Mouse (Mus musculus) kidney, adult 8-10 months (tissue): ENCODE results near the gene 9330161L09Rik.

Source experiments
- DNase-seq, 2 experiments: peaks; one replicate each; pipeline ENCODE4 v3.0.0; 2022

Gene 9330161L09Rik

DNA sequence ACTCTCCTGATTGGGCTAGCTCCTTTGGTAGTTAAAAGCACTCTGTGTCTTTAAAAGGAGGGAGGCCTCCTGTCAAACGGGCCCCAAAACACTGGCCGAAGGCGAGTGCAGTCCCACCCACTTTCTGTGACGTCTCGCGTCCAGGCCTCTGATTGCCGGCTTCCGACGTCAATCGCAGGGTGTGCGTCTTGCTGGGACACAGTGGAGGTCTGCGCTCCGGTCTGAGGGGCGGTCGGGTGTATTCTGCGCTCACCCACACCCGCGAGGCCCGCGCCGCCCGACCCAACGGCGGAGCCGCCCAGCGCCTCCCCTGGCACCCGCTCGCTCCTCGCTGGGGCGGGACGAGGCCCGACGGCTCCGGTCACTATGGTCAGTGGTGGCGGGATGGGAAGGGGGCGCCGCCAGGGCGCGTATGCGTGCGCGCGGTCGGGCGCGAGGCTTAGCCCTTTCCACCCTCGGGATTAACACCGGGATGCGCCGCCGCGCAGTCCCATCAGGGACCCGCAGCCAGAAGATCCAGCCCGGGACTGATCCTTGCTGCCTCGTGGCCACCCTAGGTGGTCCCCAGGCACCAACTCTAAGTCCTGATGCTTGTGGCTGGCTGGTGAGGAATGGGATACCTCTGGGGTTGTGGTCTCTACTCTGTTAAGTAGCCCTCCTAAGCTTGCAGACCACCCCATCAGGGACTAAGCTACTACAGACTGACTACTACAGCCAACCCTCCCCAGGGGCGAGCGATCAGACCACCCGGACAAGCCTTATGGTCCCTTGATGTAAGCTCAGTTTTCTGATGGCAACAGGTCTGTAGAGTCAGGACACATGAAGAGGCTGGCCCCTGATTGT, 18.9 kb downstream of the 9330161L09Rik start, which contains the start of gene Otub2:
Gene Otub2, plus strand, starts transcription at position 178 of the 843 bp plus-strand sequence.
- DNase-seq: peak; percentile 97

DNA sequence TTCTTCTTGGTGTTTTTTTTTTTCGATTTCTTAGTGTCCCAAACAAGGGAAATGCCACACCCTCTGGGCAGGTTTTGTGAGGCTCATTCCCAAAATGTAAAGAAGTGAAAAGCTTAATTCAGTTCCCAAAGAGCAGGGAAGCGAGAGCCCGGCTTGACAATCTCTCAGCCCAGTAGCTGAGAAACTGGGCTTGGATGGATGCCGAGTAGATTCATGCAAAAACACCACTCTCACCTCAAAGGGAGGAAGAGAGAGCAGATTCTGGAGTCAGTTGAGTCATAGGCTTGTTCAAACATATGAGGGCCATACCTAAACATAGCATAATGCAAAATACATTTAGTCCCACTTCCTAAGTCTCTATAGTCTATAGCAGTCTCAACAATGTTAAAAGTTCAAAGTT, 27.4 kb downstream of the 9330161L09Rik start:
- DNase-seq: no peak

DNA sequence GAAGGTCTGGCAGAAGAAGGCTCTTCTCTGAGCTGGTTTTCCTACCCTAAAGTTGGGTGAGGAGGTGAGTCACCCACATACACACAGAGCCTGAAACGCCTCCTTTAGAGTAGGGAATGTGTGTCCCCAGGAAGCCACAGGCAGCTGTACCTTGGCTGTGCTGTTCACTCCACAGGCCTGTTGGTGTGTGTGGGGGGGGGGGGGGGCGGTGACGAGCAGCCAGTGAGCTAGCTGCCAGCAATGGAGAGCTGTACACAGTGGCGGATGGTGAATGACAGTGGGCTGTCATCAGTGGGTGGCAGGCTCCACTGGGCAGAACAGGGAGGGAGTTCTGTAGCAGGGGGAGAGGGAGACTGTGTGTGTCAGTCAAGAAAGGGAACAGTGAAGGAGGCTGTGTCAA, 30.8 kb downstream of the 9330161L09Rik start:
- DNase-seq: no peak

DNA sequence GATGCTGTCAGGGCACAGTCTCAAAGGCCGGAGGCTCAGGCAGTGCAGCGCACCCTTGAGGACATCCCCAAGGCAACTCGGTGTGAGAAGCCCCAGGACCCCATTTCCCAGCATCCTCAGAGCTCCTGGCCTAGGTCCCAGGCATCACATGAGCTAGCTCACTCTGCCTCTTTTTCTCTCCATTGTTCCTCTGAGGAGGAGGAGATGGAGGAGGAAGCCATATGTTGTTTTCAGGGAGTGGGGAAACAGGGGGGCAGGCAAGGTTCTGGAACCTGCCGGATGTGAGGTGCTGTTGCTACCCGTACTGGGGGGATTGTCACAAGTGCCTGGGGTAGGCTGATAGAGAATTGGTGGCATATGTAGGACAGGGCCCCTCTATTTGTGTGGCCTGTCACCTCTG, 31.5 kb downstream of the 9330161L09Rik start:
- no peak for DNase-seq

DNA sequence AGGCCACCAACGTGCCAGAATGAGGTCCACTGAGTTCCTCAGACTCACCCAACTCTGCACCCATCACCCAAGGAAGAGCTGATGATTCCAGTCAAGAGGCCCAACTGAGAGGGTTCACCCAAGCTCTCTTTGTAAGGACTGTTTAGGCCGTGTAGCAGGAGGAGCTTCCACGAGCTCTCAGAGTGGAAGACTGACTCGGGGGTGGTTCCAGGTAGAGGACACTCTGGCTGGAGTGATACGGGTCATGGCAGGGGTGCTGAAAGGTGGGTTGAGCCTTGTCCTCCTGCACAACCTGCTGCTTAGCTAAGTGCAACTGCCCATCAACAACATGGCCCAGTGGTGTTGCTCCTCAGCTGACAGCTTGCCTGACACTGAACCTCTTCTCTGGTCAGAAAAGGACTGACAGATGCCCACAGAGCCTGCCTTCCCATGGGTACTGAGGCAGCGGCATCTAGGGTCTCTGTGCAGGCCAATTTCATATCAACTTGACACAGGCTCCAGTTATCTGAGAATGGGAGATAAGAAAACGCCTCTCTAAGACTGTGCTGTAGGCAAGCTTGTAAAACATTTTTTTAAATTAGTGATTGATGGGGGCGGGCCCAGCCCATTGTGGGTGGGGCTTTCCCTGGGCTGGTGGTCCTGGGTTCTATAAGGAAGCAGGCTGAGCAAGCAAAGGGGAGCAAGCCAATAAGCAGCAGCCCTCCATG, 33.9 kb downstream of the 9330161L09Rik start:
- no peak for DNase-seq

DNA sequence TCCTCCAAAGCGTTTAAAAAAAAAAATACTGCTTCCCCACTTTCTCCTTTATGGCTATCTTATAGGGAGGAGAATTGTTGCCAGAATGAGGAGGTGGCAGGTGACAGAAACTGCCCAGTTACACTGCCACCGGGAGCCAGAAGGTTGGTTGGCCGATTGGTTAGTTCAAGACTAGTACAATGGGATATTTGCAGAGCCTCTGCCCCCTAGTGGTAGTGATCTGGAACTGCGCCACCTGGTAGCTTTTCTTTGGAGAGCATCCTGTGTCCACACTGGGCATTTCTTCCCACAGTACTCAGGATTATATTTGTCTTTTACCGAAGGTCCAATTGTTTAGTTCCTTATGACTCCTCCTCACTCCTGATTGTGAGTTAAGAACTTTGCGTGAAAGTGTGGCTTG, 35.9 kb downstream of the 9330161L09Rik start:
- DNase-seq: peak; percentile 28 to 67

DNA sequence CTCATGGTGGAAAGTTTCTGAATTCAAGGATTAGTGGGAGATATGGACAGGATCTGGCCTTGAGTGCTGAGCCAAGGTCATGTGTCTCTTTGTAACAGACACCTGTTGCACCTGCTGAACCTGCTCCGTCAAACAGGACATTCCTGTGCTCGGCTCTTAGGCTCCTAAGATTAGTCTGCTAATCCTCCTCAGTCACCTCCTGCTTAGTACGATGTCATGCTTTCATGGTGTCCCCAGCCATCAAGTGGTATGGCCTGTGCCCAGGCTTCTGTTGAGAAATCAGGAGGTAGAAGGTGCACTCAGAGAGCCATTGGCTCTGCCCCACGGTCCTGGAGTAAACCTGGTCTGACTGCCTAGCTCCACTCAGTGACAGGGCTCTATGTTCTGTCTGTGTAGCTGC, 36.8 kb downstream of the 9330161L09Rik start:
- DNase-seq: no peak

DNA sequence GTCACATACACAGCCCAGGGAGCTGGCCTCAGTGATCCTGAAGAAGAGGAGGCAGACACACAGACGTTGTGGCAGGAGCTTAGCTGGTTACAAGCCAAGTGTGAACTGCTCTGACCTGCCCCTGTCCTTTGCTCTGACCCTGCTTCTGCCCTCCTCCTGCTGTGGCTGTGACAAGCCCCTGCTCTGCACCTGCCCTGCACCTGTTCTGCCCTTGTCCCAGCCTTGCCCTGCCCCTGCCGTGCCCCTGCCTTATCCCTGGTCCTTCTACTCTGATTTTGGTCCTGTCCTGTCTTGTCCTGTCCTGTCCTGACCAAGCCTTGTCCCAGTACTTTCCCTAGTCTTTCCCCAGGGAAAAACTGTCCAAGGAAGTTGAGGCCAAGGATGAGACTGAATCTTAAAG, 38.8 kb downstream of the 9330161L09Rik start:
- DNase-seq: no peak

DNA sequence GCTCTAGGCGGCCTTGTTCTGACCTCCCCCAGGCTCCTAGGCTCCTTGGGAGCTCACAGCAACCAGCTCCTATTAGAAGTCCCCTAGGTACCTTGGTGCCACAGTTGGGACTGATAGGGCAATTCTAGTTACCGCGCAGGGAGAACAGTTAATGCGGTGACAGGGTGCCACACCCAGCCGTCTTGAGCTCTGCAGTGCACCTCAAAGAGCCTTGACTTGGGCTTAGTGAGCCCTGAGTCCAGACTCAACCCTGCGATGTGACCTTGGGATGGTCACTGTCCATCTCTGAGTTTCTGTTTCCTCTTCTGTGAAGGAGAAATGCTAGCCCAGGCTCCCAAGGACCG, 39.3 kb downstream of the 9330161L09Rik start:
- no peak for DNase-seq

DNA sequence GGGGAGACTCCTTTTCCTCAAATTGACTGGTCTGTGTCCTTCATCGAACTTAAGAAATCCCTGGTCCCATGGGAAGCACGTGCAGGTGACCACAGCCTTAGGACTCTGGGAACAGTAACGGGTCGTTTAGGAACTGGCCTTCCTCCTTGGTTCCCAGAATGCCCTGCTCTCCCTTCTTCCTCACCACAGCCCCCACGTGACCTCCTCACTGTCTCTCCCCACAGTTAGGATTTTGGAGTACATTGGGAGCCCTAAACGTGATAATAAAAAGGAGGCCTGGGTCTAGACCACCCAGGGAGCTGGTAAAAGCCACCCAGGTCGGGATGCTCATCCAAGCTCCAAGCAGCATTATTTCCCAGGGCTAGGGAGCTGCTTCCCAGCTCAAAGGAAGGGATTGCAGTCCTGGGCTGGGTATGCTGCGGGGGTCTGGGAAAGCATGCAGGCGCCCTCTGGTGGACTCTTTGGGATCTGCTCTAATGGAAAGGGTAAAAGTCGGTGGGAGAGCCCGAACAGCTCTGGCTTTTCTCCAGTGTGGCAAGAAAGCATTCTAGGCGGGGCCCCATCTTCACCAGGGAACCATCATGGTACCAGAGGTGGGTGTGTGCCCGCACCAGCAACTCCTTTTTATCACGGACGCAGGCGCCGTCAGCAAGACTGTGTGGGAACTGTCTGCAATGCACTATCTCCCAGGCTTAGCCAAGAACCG, 39.8 kb downstream of the 9330161L09Rik start:
- DNase-seq: peak in 1 of 2 experiments; percentile 71

DNA sequence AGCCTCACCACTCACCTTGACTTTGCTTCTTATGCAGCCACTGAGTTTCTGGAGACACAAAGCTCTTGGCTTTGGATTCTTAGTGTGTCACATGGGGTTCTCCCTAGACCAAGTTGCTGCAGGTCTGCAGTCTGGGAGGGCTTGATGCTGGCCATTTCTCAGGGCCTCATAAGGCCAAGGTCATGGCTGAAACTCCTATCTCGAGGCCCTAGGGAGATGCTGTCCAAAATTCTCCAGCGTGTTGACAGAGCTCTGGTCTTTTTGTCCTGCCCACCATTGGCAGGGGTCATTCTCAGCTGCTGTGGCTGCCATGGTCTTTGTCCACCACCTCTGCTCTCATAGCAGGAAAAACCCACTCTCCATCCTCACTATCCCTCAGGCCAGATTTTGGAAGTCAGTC, 40.4 kb downstream of the 9330161L09Rik start:
- no peak for DNase-seq

DNA sequence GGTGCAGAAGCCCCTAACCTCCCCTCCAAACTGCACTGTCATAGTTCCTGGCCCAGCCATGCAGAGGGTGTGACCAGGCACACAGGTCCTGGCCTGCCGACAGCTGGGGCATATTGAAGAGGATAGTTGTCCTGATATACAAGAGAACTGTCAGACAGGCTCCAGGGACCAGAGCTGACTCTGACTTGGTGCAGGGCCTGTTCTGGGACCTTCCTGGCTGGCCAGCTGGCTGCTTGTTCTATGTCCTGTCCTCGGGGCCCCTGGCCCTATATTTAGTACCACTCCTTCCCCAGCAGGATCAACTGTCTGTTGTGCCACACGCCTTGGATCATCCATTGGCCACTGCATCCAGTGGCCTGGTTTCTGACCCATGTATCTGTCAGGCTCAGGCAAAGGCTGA, 45.3 kb downstream of the 9330161L09Rik start:
- DNase-seq: no peak

DNA sequence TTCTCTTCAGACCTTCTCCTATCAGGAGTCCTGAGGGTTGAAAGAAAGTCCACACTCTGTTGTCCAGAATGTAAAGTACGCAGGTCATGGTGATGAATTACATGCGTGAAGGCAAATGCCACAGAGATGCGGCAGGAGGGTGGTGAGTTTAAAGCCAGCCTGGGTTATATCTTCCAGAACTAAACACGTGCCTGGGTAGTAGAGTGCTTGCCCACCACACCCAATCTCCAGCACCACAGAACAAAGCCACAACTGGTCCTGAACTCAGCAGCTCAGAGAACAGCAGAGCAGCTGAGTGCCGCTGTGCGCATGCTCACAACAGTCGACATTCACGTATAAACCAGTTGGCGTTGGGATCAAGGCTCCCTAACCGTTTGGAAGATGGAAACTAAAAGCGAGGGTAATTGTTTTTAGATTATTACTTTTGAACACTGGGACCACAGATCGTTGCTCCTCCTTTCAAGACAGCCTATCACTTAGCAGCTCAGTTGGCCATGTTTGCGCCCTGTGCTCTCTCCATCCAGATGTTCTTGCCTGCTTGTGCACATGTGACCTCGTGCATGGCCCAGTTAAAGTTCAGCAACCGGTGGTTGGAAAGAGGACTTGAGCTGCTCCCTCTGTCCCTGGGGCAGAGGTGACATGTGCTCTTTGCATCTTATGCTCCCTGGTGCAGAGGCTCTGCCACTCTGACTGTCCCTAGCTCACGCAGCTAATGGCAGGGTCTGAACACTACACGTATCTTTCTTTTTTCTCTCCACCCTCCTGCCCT, 45.9 kb downstream of the 9330161L09Rik start:
- DNase-seq: no peak

DNA sequence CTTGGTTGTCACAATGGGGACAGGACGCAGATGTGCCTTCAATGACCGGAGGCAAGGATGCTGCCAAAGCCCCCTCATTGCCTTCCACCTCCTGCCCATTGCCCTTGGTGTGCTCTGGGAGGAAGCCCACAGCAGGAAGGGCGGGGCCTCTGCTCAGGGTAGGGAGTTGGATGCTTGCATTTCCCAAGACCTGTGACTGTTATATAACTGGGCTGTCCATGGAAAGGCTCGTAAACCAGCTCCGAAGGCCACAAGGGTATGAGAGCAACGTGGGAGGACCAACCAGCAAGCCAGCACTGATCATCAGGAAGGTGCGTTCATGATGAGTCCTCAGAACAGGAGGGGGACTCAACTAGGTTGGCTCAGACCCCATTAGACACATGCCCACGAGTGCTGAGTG, 46.8 kb downstream of the 9330161L09Rik start:
- no peak for DNase-seq

DNA sequence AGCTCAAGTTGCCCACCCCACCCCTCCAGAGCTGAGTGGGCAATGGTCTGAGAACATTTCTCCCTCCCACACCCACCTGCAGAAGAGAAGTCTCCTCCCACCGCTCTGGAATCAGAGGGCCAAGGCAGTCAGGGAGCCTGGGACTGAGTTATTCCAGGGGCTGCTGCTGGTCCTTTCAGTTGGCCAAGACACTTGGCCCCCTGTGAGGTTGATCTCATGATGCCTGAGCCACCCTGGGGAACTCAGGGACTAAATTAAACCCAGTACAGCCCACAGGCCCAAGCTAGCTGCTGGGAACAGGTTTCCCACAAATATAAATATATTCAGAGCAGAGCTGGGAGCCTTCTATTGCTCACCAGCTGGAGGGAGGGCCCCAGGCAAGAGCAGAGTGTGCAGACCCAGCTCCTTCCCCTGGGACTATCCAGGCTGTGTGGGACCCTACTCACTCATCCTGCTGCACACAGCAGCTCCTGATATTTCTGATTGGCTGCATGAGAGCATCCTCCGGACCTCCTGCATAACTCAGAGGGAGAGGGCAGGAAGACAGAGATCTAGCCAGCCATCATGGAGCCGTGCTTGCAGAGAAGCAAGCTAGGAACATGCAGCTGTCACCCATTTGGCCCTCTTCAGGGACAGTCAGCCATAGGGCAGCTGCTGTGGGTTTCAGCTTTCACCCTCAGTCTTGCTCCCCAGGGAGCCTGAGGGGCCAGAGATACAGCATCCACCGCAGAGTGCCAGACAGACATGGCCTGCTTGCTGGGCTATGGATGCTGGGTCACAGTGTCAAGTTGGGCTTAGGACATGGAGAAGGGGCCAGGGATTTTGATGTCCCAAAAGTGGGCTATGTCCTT, 48.4 kb downstream of the 9330161L09Rik start:
- DNase-seq: no peak

DNA sequence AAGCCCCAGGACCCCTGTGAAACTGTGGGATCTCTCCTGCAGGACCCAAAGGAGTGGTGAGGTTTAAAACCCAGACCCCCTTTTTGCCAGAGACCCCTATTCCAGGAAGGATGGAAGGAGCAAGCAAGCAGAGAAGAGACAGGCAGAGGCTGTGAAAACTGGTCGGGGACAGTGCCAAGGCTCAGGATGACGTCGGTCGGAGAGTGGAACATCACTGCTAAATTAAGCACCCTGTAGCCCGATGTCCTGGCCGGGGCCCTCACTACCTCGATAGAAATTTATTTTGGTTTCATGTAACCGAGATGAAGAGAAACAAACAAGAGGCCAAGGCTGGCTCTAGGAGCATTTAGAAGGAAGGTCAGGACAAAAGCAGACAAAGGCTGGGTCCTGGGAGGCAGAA, 49.4 kb downstream of the 9330161L09Rik start:
- no peak for DNase-seq
